Mouse (Mus musculus) yolk sac, embryonic 10.5 days (tissue): ENCODE measurements around the gene Pola2.

Experiments used
- DNase-seq: peaks from one replicate; pipeline ENCODE4 v3.0.0-alpha.2; 2017; ENCODE audit warnings: low spot score

Gene Pola2

GRCm38 (mm10) chr19:5963883-5964562 is at the start of gene Pola2:
TSS of gene Pola2 (minus strand) at chr19:5964202.
- peak; percentile 88 for DNase-seq

DNA sequence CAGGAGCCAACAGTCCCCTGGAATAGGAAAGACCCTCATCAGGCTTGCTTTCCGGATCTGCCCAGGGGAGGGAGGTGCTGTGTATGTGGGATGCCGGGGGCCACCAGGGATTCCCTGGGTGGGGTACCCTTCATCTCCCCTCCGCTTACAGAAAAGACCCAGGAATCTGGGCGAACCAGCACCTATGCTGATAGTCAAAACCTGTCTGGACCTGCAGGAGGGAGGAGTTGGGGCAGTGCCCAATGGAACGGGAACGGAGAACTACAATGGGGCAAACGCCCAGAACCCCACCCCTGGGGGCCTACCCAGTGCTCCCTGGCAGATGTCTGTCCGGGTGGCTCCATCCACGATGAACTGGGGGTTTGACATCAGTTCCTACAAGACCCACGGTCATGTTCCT is 49.7 kb upstream of the Pola2 start:
- DNase-seq, result no peak

- no peak for DNase-seq
Measured at GRCm38 (mm10) chr19:6009137-6009536, 45.1 kb upstream of the Pola2 start.

DNA sequence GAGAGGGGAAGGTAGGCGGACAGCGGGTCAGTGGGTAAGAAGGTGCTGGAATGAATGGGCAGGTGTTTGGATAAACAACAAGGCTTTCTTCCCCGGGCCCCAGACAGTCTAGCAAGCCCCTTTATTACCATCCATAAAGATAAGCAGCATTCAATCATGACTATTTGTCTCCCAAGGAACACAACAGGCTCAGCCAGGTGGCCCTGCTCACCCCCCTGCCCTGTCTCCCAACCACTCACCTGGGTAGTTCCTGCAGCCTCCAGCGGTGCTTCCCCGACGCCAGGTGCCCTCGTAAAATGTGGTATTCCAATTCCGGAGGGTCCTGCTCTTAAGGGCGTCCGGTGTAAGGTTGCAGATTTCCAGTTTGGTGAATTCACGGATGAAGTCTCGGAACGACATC is 43.0 kb upstream of the Pola2 start:
- no peak for DNase-seq

DNA sequence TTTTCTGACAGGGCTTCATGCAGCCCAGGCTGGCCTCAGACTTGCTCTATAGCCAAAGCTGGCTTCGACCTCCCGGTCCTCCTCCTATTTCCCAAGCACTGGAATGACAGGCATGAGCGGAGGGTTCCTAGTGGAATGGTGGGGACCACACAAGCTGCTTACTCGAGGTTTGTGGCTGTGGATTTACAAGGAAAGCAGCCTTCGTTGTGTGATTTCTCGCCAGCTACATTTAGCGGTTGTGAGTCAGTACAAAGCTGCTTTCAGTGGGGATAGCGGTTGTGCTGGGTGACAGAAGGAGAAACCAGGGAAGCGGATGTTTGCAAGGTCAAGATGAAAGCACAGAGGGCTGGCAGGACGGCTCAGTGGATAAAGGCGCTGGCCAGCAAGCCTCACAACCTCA is 41.5 kb upstream of the Pola2 start:
- DNase-seq, result no peak

- no peak for DNase-seq
Measured at GRCm38 (mm10) chr19:5999969-6000368, 36.0 kb upstream of the Pola2 start.

- no peak for DNase-seq
Measured at GRCm38 (mm10) chr19:5998180-5998579, 34.2 kb upstream of the Pola2 start.

DNA sequence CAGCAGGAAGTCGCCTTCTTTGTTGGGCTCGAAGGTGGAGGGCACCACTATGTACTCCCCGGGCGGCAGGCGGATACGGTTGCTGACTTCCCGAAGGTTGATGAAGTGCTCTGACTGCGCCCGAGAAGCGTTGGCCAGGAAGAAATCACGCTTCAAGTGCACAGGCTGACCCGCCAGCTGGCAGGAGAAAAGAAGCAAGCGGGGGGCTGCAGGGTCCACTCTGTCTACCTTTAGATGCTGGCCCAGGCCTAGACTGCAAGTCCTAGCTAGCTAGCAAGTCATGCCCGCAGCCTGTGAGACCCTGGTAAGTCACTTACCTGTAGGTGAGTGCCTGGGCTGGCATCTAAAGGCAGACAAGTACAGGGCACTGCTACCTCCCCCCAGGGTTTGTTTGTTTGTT is 30.7 kb upstream of the Pola2 start:
- DNase-seq, result no peak

DNA sequence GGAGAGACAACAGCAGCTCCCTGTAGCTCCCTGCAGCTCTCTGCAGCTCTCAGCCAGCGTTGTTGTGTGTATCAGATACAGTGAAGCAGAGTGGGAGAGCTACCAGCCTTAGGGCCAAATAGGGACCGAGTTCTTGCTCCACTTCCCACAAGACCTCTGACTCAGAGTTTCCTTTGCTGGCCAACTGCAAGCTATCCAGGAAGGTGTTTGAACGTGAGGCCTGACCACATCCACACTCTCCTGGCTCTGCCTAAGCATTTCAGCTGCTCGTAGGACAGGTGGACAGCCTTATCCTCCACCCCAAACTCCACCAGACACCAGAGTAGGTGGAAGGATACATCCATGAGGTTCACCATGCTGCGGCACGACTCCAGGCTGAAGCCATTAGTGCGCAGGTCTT is 28.0 kb upstream of the Pola2 start:
- DNase-seq, result no peak

DNA sequence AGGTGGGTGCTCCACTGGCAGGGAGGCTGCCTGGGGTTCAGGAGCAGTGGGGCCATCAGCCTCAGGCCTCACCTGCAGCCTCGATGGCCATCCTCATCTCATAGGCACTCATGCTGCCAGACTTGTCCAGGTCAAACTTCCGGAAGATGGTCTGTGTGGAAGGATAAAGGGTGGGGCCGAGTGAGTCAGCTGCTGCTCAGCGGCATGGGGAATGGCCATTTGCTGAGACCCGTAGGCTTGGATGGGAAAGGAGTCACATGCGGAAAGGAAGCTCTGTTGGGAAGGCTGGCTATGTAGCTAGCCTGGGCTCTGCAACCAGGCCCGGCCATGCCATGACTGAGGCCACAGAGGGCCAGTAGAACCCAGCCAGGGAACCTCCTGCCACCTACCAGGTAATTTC is 27.5 kb upstream of the Pola2 start:
- DNase-seq, result no peak

DNA sequence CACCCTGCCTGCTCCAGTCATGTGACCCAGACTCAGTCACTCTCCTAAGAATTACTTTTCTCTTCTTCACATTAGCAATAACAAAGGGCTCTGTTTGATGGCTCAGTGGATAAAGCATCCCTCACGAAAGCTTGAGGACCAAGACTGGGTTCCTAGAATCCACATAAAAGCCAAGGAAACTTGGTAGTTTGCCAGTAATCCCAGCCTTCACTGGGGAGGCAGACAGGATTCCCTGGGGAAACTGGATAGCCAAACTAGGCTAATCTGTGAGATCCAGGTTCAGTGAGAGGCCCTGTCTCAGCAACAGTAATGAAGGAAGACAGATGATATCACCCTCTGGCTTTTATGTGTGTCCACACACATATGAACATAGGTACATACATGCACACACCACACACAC is 26.9 kb upstream of the Pola2 start:
- no peak for DNase-seq

DNA sequence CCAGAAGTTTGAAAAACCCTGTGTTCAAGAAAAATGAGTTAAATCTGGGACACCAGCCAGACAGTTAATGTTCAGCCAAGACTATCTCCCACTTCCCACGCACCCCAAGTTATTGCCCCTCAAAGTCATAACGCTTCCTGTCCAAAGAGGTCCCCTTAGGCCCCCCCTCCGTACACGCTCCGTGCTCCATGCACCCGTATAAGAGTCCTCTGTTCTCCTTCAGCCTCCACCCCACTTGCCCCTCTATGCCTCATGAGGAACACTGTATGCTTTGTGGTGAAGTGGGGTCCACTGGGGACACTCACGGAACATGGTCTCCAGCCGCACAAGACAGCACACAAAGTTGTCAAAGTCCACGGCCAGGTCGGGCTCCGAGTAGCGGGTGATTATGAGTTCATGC is 26.0 kb upstream of the Pola2 start:
- DNase-seq, result no peak

DNA sequence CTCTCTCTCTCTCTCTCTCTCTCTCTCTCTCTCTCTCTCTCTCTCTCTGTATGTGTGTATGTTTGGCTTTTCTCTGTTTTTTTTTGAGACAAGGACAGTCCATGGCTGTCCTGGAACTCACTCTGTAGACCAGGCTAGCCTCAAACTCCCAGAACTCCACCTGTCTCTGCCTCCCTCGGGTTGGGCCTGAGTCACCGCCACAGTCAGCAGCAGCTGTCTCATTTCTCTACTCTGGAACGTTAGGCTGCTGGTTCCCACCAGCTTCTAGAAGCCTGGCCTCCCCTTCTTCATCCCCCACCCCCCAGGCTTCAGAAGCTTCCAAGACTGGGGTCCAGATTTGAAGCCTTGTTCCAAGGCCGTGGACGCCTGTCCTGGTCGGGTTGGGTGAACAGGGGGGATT is 25.6 kb upstream of the Pola2 start:
- DNase-seq, result no peak

GRCm38 (mm10) chr19:5988815-5989452 is 24.9 kb upstream of the Pola2 start:
- peak; percentile 53 for DNase-seq

GRCm38 (mm10) chr19:5988027-5988814 is 24.2 kb upstream of the Pola2 start:
- DNase-seq, result no peak

DNA sequence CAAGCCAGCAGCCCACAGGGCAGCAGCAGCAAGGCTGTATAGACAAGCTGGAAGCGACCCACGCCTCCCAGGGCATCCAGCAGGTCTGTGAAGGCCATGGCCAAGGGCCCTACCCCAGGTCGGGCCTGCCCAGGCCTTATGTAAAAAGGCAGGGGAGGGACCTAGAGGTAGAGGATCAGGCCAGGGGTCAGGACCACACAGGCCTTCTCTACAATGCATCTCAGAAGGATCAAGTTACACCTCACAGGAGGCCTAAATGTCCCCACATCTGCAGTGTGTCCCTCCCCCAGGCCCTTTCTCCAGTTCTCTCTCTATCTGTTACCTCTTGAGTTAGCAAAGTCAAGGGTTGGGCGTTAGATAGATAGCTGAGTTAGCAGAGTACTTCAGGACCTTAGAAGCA is 22.0 kb upstream of the Pola2 start, which contains the start of gene Slc22a20:
Slc22a20 (minus strand) TSS at position 101 of the 400 bp plus-strand sequence.
- DNase-seq, result no peak

- DNase-seq, result no peak
Measured at GRCm38 (mm10) chr19:5980477-5980876, 16.5 kb upstream of the Pola2 start.

- DNase-seq, result no peak
Measured at GRCm38 (mm10) chr19:5977717-5978116, 13.7 kb upstream of the Pola2 start.

DNA sequence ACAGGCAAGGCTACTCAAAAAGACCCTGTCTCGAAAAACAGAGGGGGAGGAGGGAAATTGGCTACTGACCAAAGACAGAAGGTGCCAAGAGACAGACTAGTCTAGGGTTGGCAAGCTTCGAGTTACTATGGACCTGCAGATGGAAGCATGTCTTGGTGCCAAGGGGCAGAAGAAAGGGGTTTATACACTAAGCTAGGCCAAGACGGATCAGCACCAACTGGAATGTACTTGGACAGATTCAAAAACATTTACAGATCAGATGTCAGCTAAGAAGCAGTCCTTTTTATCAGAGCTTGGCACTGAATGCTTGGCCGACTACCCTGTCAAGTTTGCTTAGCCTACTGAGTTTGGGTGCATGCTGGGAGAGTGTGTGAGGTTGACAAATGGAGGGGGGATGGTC is 11.7 kb upstream of the Pola2 start:
- DNase-seq, result no peak

DNA sequence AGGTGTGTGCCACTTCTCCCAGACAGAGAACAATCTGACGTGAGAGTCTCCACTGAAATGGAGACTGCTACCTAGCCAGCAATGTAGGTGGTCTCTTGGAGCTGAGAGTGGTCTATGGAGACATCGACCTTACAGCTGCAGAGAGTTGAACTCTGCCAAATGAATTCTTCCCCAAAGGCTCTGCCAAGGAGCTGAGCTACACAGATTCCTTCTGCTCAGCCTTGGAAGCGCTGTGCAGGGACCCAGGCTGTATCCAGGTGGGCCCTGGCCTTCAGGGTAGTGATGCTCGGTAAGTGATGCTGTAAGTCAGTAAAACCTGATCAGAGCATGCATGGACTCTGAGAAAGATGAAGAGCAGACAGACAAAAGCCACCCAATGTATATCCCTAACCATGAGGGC is 11.1 kb upstream of the Pola2 start:
- DNase-seq, result no peak

DNA sequence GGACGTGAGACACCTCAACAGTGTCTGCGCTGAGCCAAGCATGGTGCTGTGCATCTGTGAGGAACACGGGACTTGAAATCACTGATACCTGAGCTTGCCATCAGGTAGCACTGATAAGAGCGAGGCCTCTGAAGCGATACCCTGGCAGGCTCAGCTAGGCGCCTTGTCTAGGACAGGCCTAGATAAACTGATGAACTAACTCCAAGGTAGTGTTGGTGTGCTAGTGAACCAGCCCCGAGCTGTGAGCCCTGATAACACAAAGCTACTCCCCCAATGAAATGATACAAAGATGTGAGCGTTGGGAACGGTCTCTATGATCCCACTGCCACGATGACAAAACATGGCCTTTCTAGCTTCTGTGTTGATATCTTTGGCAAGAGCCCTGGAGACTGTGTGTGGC is 3.7 kb upstream of the Pola2 start:
- DNase-seq, result no peak

DNA sequence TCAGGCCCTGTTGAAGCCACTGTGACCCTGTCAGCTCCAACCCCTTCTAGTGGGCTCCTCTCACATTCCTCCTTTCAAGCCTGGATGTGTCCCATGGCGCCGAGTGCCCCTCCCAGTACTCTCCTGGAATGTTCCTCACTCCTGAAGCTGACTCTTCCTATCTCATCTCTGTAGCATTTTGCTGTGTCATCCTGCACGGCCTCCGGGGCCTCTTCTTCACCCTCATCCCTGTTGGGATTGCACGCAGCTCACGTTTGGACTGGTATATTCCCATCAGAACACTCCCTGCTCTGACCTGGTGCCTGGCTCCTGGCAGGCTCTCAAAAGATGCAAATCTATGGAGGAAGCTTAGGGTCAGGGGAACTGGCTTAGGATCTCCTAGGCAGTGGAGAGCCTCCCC is 2.8 kb upstream of the Pola2 start:
- no peak for DNase-seq

GRCm38 (mm10) chr19:5965910-5966309 is 1.9 kb upstream of the Pola2 start:
- no peak for DNase-seq
